Mouse (Mus musculus) heart, postnatal 0 days (tissue): ENCODE data around the gene Dguok.

ENCODE experiments used
- CTCF ChIP-seq: IDR thresholded peaks from 2 replicates; pipeline ENCODE4 v1.5.1; 2016; ENCODE audit warnings: antibody characterized with exemption, control low read depth, low read depth
- EP300 ChIP-seq: IDR thresholded peaks from 2 replicates; pipeline ENCODE4 v1.6.1; 2016; ENCODE audit warnings: antibody characterized with exemption, low read depth

- TF ChIP-seq CTCF (no peak), EP300 (no peak)
Observed at GRCm38 (mm10) chr6:83439119-83439767, 67.5 kb downstream of the Dguok start.
